Mouse (Mus musculus) liver, adult 2 months (tissue): ENCODE measurements around the gene Wnk2.

ENCODE experiments used
- CTCF ChIP-seq: fragments of 200-500 bp; IDR thresholded peaks from 2 replicates; pipeline ENCODE4 v1.5.1; 2011; ENCODE audit warnings: low read depth, low read length, control low read depth
- POLR2A ChIP-seq: fragments of 200-500 bp; IDR thresholded peaks from 2 replicates; pipeline ENCODE4 v1.6.1; 2011; ENCODE audit warnings: low read length, control low read depth; ENCODE audit not compliant: insufficient read depth; ENCODE audit errors: extremely low read depth

DNA sequence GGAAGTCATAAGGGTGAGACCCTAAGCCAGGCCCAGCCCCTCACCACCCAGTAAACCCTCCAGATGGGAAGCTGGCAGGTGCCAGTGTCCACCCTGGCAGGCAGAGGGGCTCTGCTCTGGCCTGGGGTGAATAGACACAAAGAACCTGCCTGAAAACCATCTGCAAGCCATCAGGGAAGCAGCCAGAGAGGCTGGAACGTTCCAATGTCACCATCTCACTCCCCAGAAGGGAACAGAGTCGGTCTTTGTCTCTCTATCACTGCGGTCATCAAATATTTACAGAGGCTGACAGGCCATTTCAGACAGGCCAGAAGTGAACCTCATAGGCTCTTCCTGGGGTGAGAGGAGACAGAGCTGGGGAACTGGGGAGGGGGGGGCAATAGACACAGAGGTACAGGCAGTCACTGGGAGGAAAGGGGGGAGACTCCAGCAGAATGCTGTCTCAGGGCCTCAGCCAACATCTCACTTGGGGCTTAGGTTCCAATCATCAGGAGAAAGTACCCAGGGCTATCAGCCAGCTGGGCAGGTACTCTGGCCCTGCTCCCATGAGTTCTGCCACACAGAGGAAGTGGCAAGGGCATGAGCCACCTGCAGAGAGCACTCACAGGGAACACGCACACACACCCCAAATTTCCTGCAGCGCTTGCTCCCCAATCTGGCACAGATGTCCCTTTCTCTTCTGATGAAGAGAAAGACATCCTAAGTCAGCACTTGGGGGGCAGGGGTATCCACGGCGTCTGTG is 15.7 kb downstream of the Wnk2 start:
- TF ChIP-seq CTCF = no peak
- TF ChIP-seq POLR2A = no peak
